Mouse (Mus musculus): ENCODE results near the gene Ipo7.
"Not testable (repeated sequence)": the region's sequence is repeated elsewhere in the genome, so short reads cannot be mapped to it uniquely, and the experiment has no call there.

Ipo7 gene

GRCm38 (mm10) chr7:110018631-110019482 is 783 bp downstream of the Ipo7 start:
- in situ Hi-C loops (cut with MboI, MseI), result no loop called here

GRCm38 (mm10) chr7:110023553-110023952 is 5.5 kb downstream of the Ipo7 start:
- in situ Hi-C loops (cut with MboI, MseI), result no loop called here

GRCm38 (mm10) chr7:110026594-110026993 is 8.5 kb downstream of the Ipo7 start:
- in situ Hi-C loops (cut with MboI, MseI), result loop anchor here (25.0 kb wide), 1 partner anchor 111 kb away; no protein-coding TSS in a partner anchor

GRCm38 (mm10) chr7:110028826-110029225 is 10.8 kb downstream of the Ipo7 start:
- in situ Hi-C loops (cut with MboI, MseI), result loop anchor here (25.0 kb wide), 1 partner anchor 108 kb away; no protein-coding TSS in a partner anchor

GRCm38 (mm10) chr7:110030342-110030741 is 12.3 kb downstream of the Ipo7 start:
- in situ Hi-C loops (cut with MboI, MseI), result loop anchor here (25.0 kb wide), 1 partner anchor 107 kb away; no protein-coding TSS in a partner anchor

- in situ Hi-C loops (cut with MboI, MseI), result not testable (repeated sequence)
Observed at GRCm38 (mm10) chr7:110057723-110058122, 39.6 kb downstream of the Ipo7 start.

- in situ Hi-C loops (cut with MboI, MseI), result no loop called here
Observed at GRCm38 (mm10) chr7:110059092-110059785, 41.2 kb downstream of the Ipo7 start.

- in situ Hi-C loops (cut with MboI, MseI), result no loop called here
Observed at GRCm38 (mm10) chr7:110060106-110060668, 42.1 kb downstream of the Ipo7 start.

GRCm38 (mm10) chr7:110060669-110061198 is 42.7 kb downstream of the Ipo7 start:
- in situ Hi-C loops (cut with MboI, MseI), result no loop called here

- in situ Hi-C loops (cut with MboI, MseI), result no loop called here
Observed at GRCm38 (mm10) chr7:110061199-110061751, 43.2 kb downstream of the Ipo7 start, which contains the start of gene Zfp143. Zfp143 (plus strand) TSS chr7:110061217.

- in situ Hi-C loops (cut with MboI, MseI), result no loop called here
Observed at GRCm38 (mm10) chr7:110061752-110062273, 43.7 kb downstream of the Ipo7 start.

GRCm38 (mm10) chr7:110063731-110064130 is 45.7 kb downstream of the Ipo7 start:
- in situ Hi-C loops (cut with MboI, MseI), result no loop called here

GRCm38 (mm10) chr7:110069070-110069469 is 51.0 kb downstream of the Ipo7 start:
- in situ Hi-C loops (cut with MboI, MseI), result no loop called here

- in situ Hi-C loops (cut with MboI, MseI), result no loop called here
Observed at GRCm38 (mm10) chr7:110078168-110078567, 60.1 kb downstream of the Ipo7 start.

GRCm38 (mm10) chr7:110083386-110084165 is 65.5 kb downstream of the Ipo7 start:
- in situ Hi-C loops (cut with MboI, MseI), result no loop called here

- in situ Hi-C loops (cut with MboI, MseI), result no loop called here
Observed at GRCm38 (mm10) chr7:110085217-110085616, 67.1 kb downstream of the Ipo7 start.

GRCm38 (mm10) chr7:110087914-110088313 is 69.8 kb downstream of the Ipo7 start:
- in situ Hi-C loops (cut with MboI, MseI), result no loop called here

GRCm38 (mm10) chr7:110091670-110092069 is 73.6 kb downstream of the Ipo7 start:
- in situ Hi-C loops (cut with MboI, MseI), result no loop called here

GRCm38 (mm10) chr7:110096332-110096731 is 78.3 kb downstream of the Ipo7 start:
- in situ Hi-C loops (cut with MboI, MseI), result loop anchor here (5.0 kb wide), 1 partner anchor 36 kb away; no protein-coding TSS in a partner anchor

GRCm38 (mm10) chr7:110097106-110097793 is 79.2 kb downstream of the Ipo7 start:
- in situ Hi-C loops (cut with MboI, MseI), result loop anchor here (5.0 kb wide), 1 partner anchor 35 kb away; no protein-coding TSS in a partner anchor

All from T-helper 2 cell (primary cell).